Mouse (Mus musculus): ENCODE data around the gene Uba52.
A peak's percentile ranks its signal among the peaks of the same experiment; 100 is the strongest.
"Not testable (repeated sequence)": the region's sequence is repeated elsewhere in the genome, so short reads cannot be mapped to it uniquely, and the experiment has no call there.

Uba52 gene

GRCm38 (mm10) chr8:70534281-70534680, 23.7 kb upstream of the Uba52 start:
- DNase-seq (ENCODE audit: low read depth in 2 of 2, low spot score in 2 of 2): no peak

- no peak for DNase-seq (ENCODE audit: low read depth in 2 of 2, low spot score in 2 of 2)
Observed at GRCm38 (mm10) chr8:70530314-70530713, 19.7 kb upstream of the Uba52 start.

- DNase-seq (ENCODE audit: low read depth in 2 of 2, low spot score in 2 of 2): no peak
Observed at GRCm38 (mm10) chr8:70529741-70530161, 19.1 kb upstream of the Uba52 start.

GRCm38 (mm10) chr8:70529299-70529698, 18.7 kb upstream of the Uba52 start:
- no peak for DNase-seq (ENCODE audit: low read depth in 2 of 2, low spot score in 2 of 2)

- DNase-seq (ENCODE audit: low read depth in 2 of 2, low spot score in 2 of 2): no peak
Observed at GRCm38 (mm10) chr8:70528182-70528797, 17.7 kb upstream of the Uba52 start.

- DNase-seq (ENCODE audit: low read depth in 2 of 2, low spot score in 2 of 2): peak; percentile 91 to 96
Observed at GRCm38 (mm10) chr8:70527512-70528181, 17.0 kb upstream of the Uba52 start, which contains the start of the genes Fkbp8 and Kxd1. Gene Fkbp8, plus strand, starts transcription at chr8:70527724. Gene Kxd1, minus strand, starts transcription at chr8:70527956.

- no peak for DNase-seq (ENCODE audit: low read depth in 2 of 2, low spot score in 2 of 2)
Observed at GRCm38 (mm10) chr8:70527111-70527511, 16.5 kb upstream of the Uba52 start.

- peak; percentile 96 to 97 for DNase-seq (ENCODE audit: low read depth in 2 of 2, low spot score in 2 of 2)
Observed at GRCm38 (mm10) chr8:70522592-70523403, 12.2 kb upstream of the Uba52 start.

GRCm38 (mm10) chr8:70519606-70520005, 9.0 kb upstream of the Uba52 start:
- no peak for DNase-seq (ENCODE audit: low read depth in 2 of 2, low spot score in 2 of 2)

- DNase-seq (ENCODE audit: low read depth in 2 of 2, low spot score in 2 of 2): no peak
Observed at GRCm38 (mm10) chr8:70519043-70519442, 8.4 kb upstream of the Uba52 start.

- no peak for DNase-seq (ENCODE audit: low read depth in 2 of 2, low spot score in 2 of 2)
Observed at GRCm38 (mm10) chr8:70517940-70518643, 7.5 kb upstream of the Uba52 start.

- no peak for DNase-seq (ENCODE audit: low read depth in 2 of 2, low spot score in 2 of 2)
Observed at GRCm38 (mm10) chr8:70513441-70513840, 2.8 kb upstream of the Uba52 start.

GRCm38 (mm10) chr8:70512253-70512903, 1.8 kb upstream of the Uba52 start:
- DNase-seq (ENCODE audit: low read depth in 2 of 2, low spot score in 2 of 2): no peak

GRCm38 (mm10) chr8:70511770-70512169, 1.2 kb upstream of the Uba52 start:
- no peak for DNase-seq (ENCODE audit: low read depth in 2 of 2, low spot score in 2 of 2)

GRCm38 (mm10) chr8:70511174-70511573, 573 bp upstream of the Uba52 start:
- not testable (repeated sequence) for DNase-seq (ENCODE audit: low read depth in 2 of 2, low spot score in 2 of 2)

- DNase-seq (ENCODE audit: low read depth in 2 of 2, low spot score in 2 of 2): no peak
Observed at GRCm38 (mm10) chr8:70509281-70509952, 1.2 kb downstream of the Uba52 start.

- DNase-seq (ENCODE audit: low read depth in 2 of 2, low spot score in 2 of 2): no peak
Observed at GRCm38 (mm10) chr8:70507027-70507393, 3.6 kb downstream of the Uba52 start.

- DNase-seq (ENCODE audit: low read depth in 2 of 2, low spot score in 2 of 2): peak; percentile 87 to 94
Observed at GRCm38 (mm10) chr8:70506328-70507026, 4.1 kb downstream of the Uba52 start, which contains the start of gene Rex1bd. Gene Rex1bd, minus strand, starts transcription at chr8:70506752.

- DNase-seq (ENCODE audit: low read depth in 2 of 2, low spot score in 2 of 2): no peak
Observed at GRCm38 (mm10) chr8:70505698-70506327, 4.8 kb downstream of the Uba52 start.
